Mouse (Mus musculus) MEL (cell line): ENCODE measurements at regions not wholly inside any gene's neighbourhood (a gene's known extent, or its start where the extent isn't known, plus 50 kb on each side); places are given as distances from the start of the nearest gene placed in this dataset.
A peak's percentile ranks its signal among the peaks of the same experiment; 100 is the strongest.

Experiments
- CTCF ChIP-seq, 3 experiments: IDR thresholded peaks in 2 of 3; conservative IDR thresholded peaks in 1 of 3; 2 replicates each; pipeline ENCODE4 v1.5.1; 2011 to 2012; ENCODE audit warnings: low read length in 3 of 3, low read depth in 2 of 3, mild to moderate bottlenecking in 2 of 3, improper control_type of control experiment in 1 of 3, inconsistent platforms in 1 of 3, mixed read lengths in 1 of 3, moderate library complexity in 1 of 3; ENCODE audit not compliant: control insufficient read depth in 1 of 3, insufficient read depth in 1 of 3, poor library complexity in 1 of 3, severe bottlenecking in 1 of 3
- EP300 ChIP-seq, 2 experiments: IDR thresholded peaks; 2 replicates each; pipeline ENCODE4 v1.6.1; 2011; ENCODE audit warnings: improper control_type of control experiment in 2 of 2, low read length in 2 of 2, low read depth in 1 of 2, mild to moderate bottlenecking in 1 of 2
- GATA1 ChIP-seq: IDR thresholded peaks from 2 replicates; pipeline ENCODE4 v1.6.1; 2011; ENCODE audit warnings: low read depth, low read length, improper control_type of control experiment
- POLR2A ChIP-seq, 2 experiments: IDR thresholded peaks; 2 replicates each; pipeline ENCODE4 v1.6.1; 2011 to 2012; ENCODE audit warnings: low read length in 2 of 2, mild to moderate bottlenecking in 2 of 2, control low read depth in 1 of 2, improper control_type of control experiment in 1 of 2, low read depth in 1 of 2, moderate library complexity in 1 of 2; ENCODE audit not compliant: control insufficient read depth in 1 of 2, insufficient read depth in 1 of 2, poor library complexity in 1 of 2
- POLR2AphosphoS5 ChIP-seq: IDR thresholded peaks from 2 replicates; pipeline ENCODE4 v1.6.1; 2012; ENCODE audit warnings: low read depth, borderline replicate concordance, mild to moderate bottlenecking, inconsistent platforms, low read length, moderate library complexity, mixed read lengths
- UBTF ChIP-seq: IDR thresholded peaks from 2 replicates; pipeline ENCODE4 v1.6.1; 2012; ENCODE audit warnings: low read depth, mild to moderate bottlenecking, inconsistent platforms, low read length, improper control_type of control experiment, moderate library complexity, borderline replicate concordance; ENCODE audit not compliant: insufficient read depth
- USF1 ChIP-seq: IDR thresholded peaks from 2 replicates; pipeline ENCODE4 v1.6.1; 2014; ENCODE audit warnings: low read depth, mild to moderate bottlenecking, inconsistent platforms, low read length, improper control_type of control experiment, moderate library complexity

DNA sequence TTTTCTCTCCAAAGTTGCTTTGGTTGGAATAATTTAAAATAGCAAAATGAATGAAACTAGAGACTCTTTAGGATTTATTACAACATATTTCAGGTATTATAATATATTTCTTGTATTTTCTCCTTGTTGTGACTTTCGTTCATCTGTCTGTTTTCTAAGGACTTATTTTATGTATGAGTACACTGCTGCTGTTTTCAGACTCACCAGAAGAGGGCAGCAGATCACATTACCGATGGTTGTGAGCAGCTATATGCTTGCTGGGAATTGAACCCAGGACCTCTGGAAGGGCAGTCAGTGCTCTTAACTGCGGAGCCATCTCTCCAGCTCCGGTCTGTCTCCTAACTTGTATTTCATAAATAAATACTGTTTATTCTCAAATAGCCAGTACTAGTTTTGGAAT is 1347.9 kb upstream of the Acvr2a start:
- TF ChIP-seq CTCF (IDR thresholded peaks at IDR 0.05 in 2 of 3, conservative IDR thresholded peaks at IDR 0.05 in 1 of 3; ENCODE audit: control insufficient read depth in 1 of 3, insufficient read depth in 1 of 3, low read depth in 2 of 3, low read length in 3 of 3, poor library complexity in 1 of 3, severe bottlenecking in 1 of 3) (peak; percentile 45 to 50 (median 50)), EP300 (IDR thresholded peaks at IDR 0.05; ENCODE audit: low read depth in 1 of 2, low read length in 2 of 2) (no peak), POLR2AphosphoS5 (no peak), POLR2A (IDR thresholded peaks at IDR 0.05; ENCODE audit: control insufficient read depth in 1 of 2, insufficient read depth in 1 of 2, low read depth in 1 of 2, low read length in 2 of 2, poor library complexity in 1 of 2) (no peak), USF1 (no peak), GATA1 (no peak), UBTF (no peak)
